Mouse (Mus musculus): ENCODE measurements around the gene Vinac1.

DNA sequence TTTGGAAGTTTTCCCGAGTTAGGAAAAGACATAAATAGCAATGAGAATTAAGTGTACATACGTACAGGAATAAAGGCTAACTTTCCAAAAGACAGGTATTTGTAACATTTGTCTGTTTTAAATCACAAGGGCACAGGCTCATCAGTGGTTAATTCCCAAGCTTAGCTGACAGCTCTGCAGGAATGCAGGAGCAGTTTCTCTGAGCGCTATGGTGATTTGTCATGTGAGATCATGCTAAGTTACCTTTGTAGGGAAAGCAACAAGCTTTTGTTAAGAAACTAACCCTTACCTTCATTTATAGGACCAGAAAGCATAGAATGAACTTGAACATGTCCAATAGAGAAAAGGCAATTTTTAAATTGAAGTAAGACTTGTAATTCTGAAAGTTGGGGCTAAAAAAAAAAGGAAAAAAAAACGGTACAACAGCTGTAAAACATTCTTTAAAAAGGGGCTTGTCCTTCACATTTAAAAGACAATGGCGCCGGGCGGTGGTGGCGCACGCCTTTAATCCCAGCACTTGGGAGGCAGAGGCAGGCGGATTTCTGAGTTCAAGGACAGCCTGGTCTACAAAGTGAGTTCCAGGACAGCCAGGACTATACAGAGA lies 13.6 kb upstream of the Vinac1 start:
- no peak for TF ChIP-seq POLR2A (IDR thresholded peaks at IDR 0.05; ENCODE audit: control insufficient read depth, low read depth, low read length)
- TF ChIP-seq CTCF (IDR thresholded peaks at IDR 0.05; ENCODE audit: control insufficient read depth, insufficient read depth, insufficient replicate concordance, low read depth, low read length), result no peak
